Mouse (Mus musculus): Measurements from ENCODE around the gene Fbxl13. TPM values are rescaled to one million over a fixed set of nuclear protein-coding genes. Genes with fewer than 3 reads are reported as not detected.
A peak's percentile ranks its signal among the peaks of the same experiment; 100 is the strongest.

Fbxl13 gene
- polyA plus RNA-seq, 1 experiment from 2014 or later: 0.46 TPM

DNA sequence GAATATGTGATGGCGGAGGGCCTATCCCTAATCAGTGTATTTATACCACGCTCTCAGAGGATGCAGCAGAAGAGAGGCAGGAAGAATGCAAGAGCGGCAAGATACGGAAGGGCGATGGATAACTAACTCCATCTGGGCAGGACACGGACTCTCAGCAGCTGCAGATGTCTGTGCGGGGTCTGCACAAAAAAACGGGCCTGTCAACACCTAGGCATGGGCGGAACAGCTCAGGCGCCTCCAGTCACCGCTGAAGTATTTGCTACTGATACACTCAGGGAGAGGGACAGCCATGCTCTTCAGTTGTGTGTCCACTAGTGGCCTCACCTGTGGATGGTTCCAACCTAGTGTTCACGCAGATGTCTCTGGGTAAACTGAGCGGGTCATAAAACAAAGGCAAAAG is 57.2 kb downstream of the Fbxl13 start:
- DNase-seq (ENCODE audit: low spot score): no peak
- Histone ChIP-seq H3K4me1 (replicated peaks; ENCODE audit: insufficient read depth, low read length) (no peaks in the 10 kb centered on the region), H3K4me2 (ENCODE audit: low read length) (no peak overlapping the region), H3K9ac (ENCODE audit: low read depth, low read length) (no peak overlapping the region), H3K36me3 (ENCODE audit: insufficient read depth, low read length) (no peaks in the 10 kb centered on the region), H3K4me3 (replicated peaks; ENCODE audit: low read depth, low read length) (no peak overlapping the region), H3K27ac (no peak overlapping the region), H3K27me3 (ENCODE audit: insufficient read depth, low read length) (no peaks in the 10 kb centered on the region), H3K9me3 (replicated peaks; ENCODE audit: low read length) (no peaks in the 10 kb centered on the region)
- 84% methylated on average over 13 of the region's 13 CpGs for WGBS
- no peak for ATAC-seq (replicated peaks; ENCODE audit: low FRiP score, low read depth)
- TF ChIP-seq CTCF (IDR thresholded peaks at IDR 0.05; ENCODE audit: low read depth): no peak

DNA sequence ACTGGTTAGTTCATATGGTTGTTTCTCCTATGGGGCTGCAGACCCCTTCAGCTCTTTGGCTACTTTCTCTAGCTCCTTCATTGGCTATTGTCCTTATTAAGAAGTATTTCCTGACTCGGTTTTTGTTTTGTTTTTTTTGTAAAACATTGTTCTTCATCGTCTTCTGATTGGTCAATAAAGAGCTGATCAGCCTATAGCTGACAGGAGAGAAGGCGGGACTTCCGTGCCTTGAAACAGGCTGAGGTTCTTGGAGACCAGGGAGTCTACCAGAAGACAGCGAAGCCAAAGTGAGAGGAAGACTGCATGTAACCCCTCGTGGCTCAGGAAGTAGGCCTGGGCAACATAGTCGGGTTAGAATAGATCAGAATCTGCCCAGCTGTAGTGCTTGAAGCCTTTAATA is 57.8 kb downstream of the Fbxl13 start:
- Histone ChIP-seq H3K27ac (no peak overlapping the region), H3K36me3 (ENCODE audit: insufficient read depth, low read length) (no peaks in the 10 kb centered on the region), H3K27me3 (ENCODE audit: insufficient read depth, low read length) (no peaks in the 10 kb centered on the region), H3K9me3 (replicated peaks; ENCODE audit: low read length) (no peaks in the 10 kb centered on the region), H3K4me1 (replicated peaks; ENCODE audit: insufficient read depth, low read length) (no peaks in the 10 kb centered on the region), H3K4me2 (ENCODE audit: low read length) (no peak overlapping the region), H3K4me3 (replicated peaks; ENCODE audit: low read depth, low read length) (no peak overlapping the region), H3K9ac (ENCODE audit: low read depth, low read length) (no peak overlapping the region)
- TF ChIP-seq CTCF (IDR thresholded peaks at IDR 0.05; ENCODE audit: low read depth): no peak
- no peak for DNase-seq (ENCODE audit: low spot score)
- 72% methylated on average over 7 of the region's 7 CpGs for WGBS
- no peak for ATAC-seq (replicated peaks; ENCODE audit: low FRiP score, low read depth)

DNA sequence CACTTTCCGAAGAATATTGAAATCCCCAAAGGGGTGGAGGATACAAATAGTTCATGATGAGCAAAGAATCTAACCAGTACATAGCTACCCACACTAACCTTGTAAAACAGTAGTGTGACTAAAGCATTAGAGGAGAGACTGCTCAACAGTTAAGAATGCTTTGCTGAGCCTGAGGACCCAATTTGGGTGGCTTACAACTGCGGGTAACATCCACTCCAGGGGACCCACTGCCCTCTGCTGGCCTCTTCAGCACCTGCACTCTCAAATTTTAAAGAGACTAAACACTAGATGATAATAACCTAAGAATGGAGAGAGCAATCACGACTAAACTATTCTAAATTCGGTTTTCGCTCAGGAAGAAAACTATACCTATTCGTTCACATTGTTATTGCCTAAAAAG is 58.7 kb downstream of the Fbxl13 start:
- TF ChIP-seq CTCF (IDR thresholded peaks at IDR 0.05; ENCODE audit: low read depth): peak; percentile 86
- 55% methylated on average over 6 of the region's 6 CpGs for WGBS
- H3K27ac ChIP-seq: no peak overlapping the region
- no peaks in the 10 kb centered on the region for H3K9me3 ChIP-seq (replicated peaks; ENCODE audit: low read length)
- no peak overlapping the region for H3K4me2 ChIP-seq (ENCODE audit: low read length)
- no peaks in the 10 kb centered on the region for H3K4me1 ChIP-seq (replicated peaks; ENCODE audit: insufficient read depth, low read length)
- ATAC-seq (replicated peaks; ENCODE audit: low FRiP score, low read depth): no peak
- no peaks in the 10 kb centered on the region for H3K36me3 ChIP-seq (ENCODE audit: insufficient read depth, low read length)
- H3K4me3 ChIP-seq (replicated peaks; ENCODE audit: low read depth, low read length): no peak overlapping the region
- H3K9ac ChIP-seq (ENCODE audit: low read depth, low read length): no peak overlapping the region
- DNase-seq (ENCODE audit: low spot score): peak; percentile 75
- H3K27me3 ChIP-seq (ENCODE audit: insufficient read depth, low read length): no peaks in the 10 kb centered on the region

GRCm38 (mm10) chr5:21578136-21578535 is 67.3 kb downstream of the Fbxl13 start:
- TF ChIP-seq CTCF (IDR thresholded peaks at IDR 0.05; ENCODE audit: low read depth): no peak
- Histone ChIP-seq H3K27me3 (ENCODE audit: insufficient read depth, low read length) (no peaks in the 10 kb centered on the region), H3K4me1 (replicated peaks; ENCODE audit: insufficient read depth, low read length) (no peaks in the 10 kb centered on the region), H3K4me3 (replicated peaks; ENCODE audit: low read depth, low read length) (no peak overlapping the region), H3K27ac (no peak overlapping the region), H3K9me3 (replicated peaks; ENCODE audit: low read length) (no peaks in the 10 kb centered on the region), H3K4me2 (ENCODE audit: low read length) (no peak overlapping the region), H3K36me3 (ENCODE audit: insufficient read depth, low read length) (no peaks in the 10 kb centered on the region), H3K9ac (ENCODE audit: low read depth, low read length) (no peak overlapping the region)
- ATAC-seq (replicated peaks; ENCODE audit: low FRiP score, low read depth): no peak
- DNase-seq (ENCODE audit: low spot score): no peak
- 88% methylated on average over 3 of the region's 3 CpGs for WGBS

DNA sequence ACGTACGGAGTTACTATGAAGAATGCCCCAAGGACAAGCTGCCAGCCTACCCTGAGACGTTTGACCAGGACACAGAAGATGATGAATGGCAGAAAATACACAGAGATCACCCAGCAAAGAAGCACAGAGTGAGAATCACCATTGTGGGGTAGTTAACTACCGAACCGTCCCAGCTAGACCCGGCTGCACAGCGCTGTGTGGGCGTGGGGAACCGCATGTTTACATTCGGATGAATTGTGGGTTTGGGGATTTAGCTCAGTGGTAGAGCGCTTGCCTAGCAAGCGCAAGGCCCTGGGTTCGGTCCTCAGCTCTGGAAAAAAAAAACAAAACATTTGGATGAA is 70.3 kb downstream of the Fbxl13 start:
- no peak for DNase-seq (ENCODE audit: low spot score)
- 82% methylated on average over 13 of the region's 13 CpGs for WGBS

DNA sequence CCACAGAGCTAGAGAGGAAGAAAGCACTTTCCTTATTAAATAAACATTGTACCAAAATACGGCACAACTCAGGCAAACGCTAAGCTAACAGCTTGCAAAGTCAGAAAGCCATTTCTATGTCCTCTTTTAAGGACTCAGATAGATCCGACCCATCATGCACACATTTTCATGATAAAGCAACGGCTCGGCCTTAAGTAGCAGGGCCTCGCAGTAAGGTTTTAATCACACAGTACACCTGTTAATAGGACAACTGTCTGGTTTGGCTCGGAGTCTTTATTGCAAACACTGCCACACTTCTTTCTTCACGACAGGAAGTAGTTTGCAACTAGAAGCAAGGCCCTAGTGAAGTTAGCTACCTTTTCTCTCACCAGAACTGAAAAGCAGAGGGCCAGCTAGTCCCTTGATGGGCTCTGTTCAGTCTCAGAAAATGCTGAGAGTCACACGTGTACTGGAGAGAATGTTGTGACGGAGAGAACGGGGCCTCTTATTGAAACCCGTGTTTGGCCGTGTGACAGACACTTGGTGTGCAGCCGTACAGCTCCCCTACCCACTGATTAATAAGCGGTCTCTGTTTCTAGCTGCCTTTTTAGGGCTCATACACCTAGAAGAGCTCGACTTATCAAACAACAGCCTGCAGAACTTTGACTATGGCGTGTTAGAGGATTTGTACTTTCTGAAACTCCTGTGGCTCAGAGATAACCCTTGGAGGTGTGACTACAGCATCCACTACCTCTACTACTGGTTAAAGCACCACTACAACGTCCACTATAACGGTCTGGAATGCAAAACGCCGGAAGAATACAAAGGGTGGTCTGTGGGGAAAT is 70.8 kb downstream of the Fbxl13 start:
- no peaks in the 10 kb centered on the region for H3K27me3 ChIP-seq (ENCODE audit: insufficient read depth, low read length)
- TF ChIP-seq CTCF (IDR thresholded peaks at IDR 0.05; ENCODE audit: low read depth): no peak
- H3K9me3 ChIP-seq (replicated peaks; ENCODE audit: low read length): no peaks in the 10 kb centered on the region
- H3K9ac ChIP-seq (ENCODE audit: low read depth, low read length): no peak overlapping the region
- H3K27ac ChIP-seq: no peak overlapping the region
- H3K4me3 ChIP-seq (replicated peaks; ENCODE audit: low read depth, low read length): no peak overlapping the region
- no peaks in the 10 kb centered on the region for H3K4me1 ChIP-seq (replicated peaks; ENCODE audit: insufficient read depth, low read length)
- ATAC-seq (replicated peaks; ENCODE audit: low FRiP score, low read depth): no peak
- H3K36me3 ChIP-seq (ENCODE audit: insufficient read depth, low read length): no peaks in the 10 kb centered on the region
- DNase-seq (ENCODE audit: low spot score): no peak
- 85% methylated on average over 21 of the region's 21 CpGs for WGBS
- H3K4me2 ChIP-seq (ENCODE audit: low read length): no peak overlapping the region

More for the DNA sequence above, 70.3 kb downstream of the Fbxl13 start:
- no peak for ATAC-seq (replicated peaks; ENCODE audit: low FRiP score, low read depth)
- no peak overlapping the region for H3K9ac ChIP-seq (ENCODE audit: low read depth, low read length)
- no peak for TF ChIP-seq CTCF (IDR thresholded peaks at IDR 0.05; ENCODE audit: low read depth)
- no peaks in the 10 kb centered on the region for H3K36me3 ChIP-seq (ENCODE audit: insufficient read depth, low read length)
- no peaks in the 10 kb centered on the region for H3K4me1 ChIP-seq (replicated peaks; ENCODE audit: insufficient read depth, low read length)
- no peaks in the 10 kb centered on the region for H3K27me3 ChIP-seq (ENCODE audit: insufficient read depth, low read length)
- H3K27ac ChIP-seq: no peak overlapping the region
- no peak overlapping the region for H3K4me2 ChIP-seq (ENCODE audit: low read length)
- H3K9me3 ChIP-seq (replicated peaks; ENCODE audit: low read length): no peaks in the 10 kb centered on the region
- no peak overlapping the region for H3K4me3 ChIP-seq (replicated peaks; ENCODE audit: low read depth, low read length)

All from kidney, postnatal 0 days (tissue).